In genomic region chr1:136051013-136051315, GRCm38 (mm10) we compare ENCODE assay signal across 8 mouse cellular contexts. TPM values are rescaled to one million over a fixed set of nuclear protein-coding genes. Genes with fewer than 3 reads are reported as not detected.
A peak's percentile ranks its signal among the peaks of the same experiment; 100 is the strongest.
DNase-seq lines count a peak whose midpoint lies in the region; ATAC-seq lines count a peak whose summit lies in the region.

No protein-coding gene starts in this region.

- peak overlapping the region; percentile 41 for H3K4me3 ChIP-seq in heart, embryonic 13.5 days
- H3K4me3 ChIP-seq in forebrain, embryonic 16.5 days (replicated peaks; ENCODE audit: low read length): peak overlapping the region; percentile 47
- H3K4me3 ChIP-seq in liver, embryonic 12.5 days: 0 out of 2 replicates have a peak overlapping the region, but pooled peaks have one; percentile 6

- no peak overlapping the region for H3K27ac ChIP-seq in heart, embryonic 13.5 days (replicated peaks)
- H3K27ac ChIP-seq in forebrain, embryonic 16.5 days (ENCODE audit: low read length): no peak overlapping the region
- no peak overlapping the region for H3K27ac ChIP-seq in liver, embryonic 12.5 days

- H3K27me3 ChIP-seq in heart, embryonic 13.5 days (replicated peaks): peaks cover 80% of the 10 kb centered on the region
- peaks cover 11% of the 10 kb centered on the region for H3K27me3 ChIP-seq in forebrain, embryonic 16.5 days (replicated peaks; ENCODE audit: control insufficient read depth, insufficient read depth, low read length)
- peaks cover 86% of the 10 kb centered on the region for H3K27me3 ChIP-seq in liver, embryonic 12.5 days (replicated peaks)

- peaks cover 34% of the 10 kb centered on the region for H3K4me1 ChIP-seq in heart, embryonic 13.5 days
- H3K4me1 ChIP-seq in forebrain, embryonic 16.5 days (replicated peaks; ENCODE audit: control insufficient read depth, insufficient read depth, low read length): peaks cover 19% of the 10 kb centered on the region
- peaks cover 13% of the 10 kb centered on the region for H3K4me1 ChIP-seq in liver, embryonic 12.5 days

- H3K9me3 ChIP-seq in heart, embryonic 13.5 days: no peaks in the 10 kb centered on the region
- H3K9me3 ChIP-seq in forebrain, embryonic 16.5 days (ENCODE audit: control insufficient read depth, low read length): no peaks in the 10 kb centered on the region
- no peaks in the 10 kb centered on the region for H3K9me3 ChIP-seq in liver, embryonic 12.5 days (replicated peaks)

- H3K36me3 ChIP-seq in heart, embryonic 13.5 days: no peaks in the 10 kb centered on the region
- H3K36me3 ChIP-seq in forebrain, embryonic 16.5 days (ENCODE audit: control insufficient read depth, insufficient read depth): no peaks in the 10 kb centered on the region
- H3K36me3 ChIP-seq in liver, embryonic 12.5 days: no peaks in the 10 kb centered on the region

- WGBS in heart, embryonic 13.5 days: 1% methylated on average over 36 of the region's 36 CpGs
- under 1% methylated on average over 36 of the region's 36 CpGs for WGBS in forebrain, embryonic 16.5 days
- WGBS in liver, embryonic 12.5 days (ENCODE audit: insufficient replicate concordance): 5% methylated on average over 36 of the region's 36 CpGs

- H3K9ac ChIP-seq in heart, embryonic 13.5 days: peak overlapping the region; percentile 1; the same call in 1 of the 2 replicates
- H3K9ac ChIP-seq in forebrain, embryonic 16.5 days (replicated peaks; ENCODE audit: low read depth, low read length): peak overlapping the region; percentile 62
- H3K9ac ChIP-seq in liver, embryonic 12.5 days: no peak overlapping the region

- DNase-seq in heart, adult 11 months: no peak
- DNase-seq in R1 (ENCODE audit: low read depth, low spot score): peak; percentile 59
- peak; percentile 42 for DNase-seq in neural tube, embryonic 10.5 days (ENCODE audit: extremely low spot score, low spot score)
- DNase-seq in left cerebral cortex, adult 11 months (ENCODE audit: low spot score): no peak

- no peak for ATAC-seq in heart, embryonic 13.5 days (ENCODE audit: extremely low read depth, insufficient number of reproducible peaks, low FRiP score, low TSS enrichment)
- peak; percentile 55 for ATAC-seq in forebrain, embryonic 16.5 days
- no peak for ATAC-seq in liver, embryonic 12.5 days
- no peak for ATAC-seq in erythroid progenitor cell, adult 5-6 weeks (replicated peaks; ENCODE audit: low FRiP score, poor library complexity, severe bottlenecking)

- peak overlapping the region; percentile 61 for H3K4me2 ChIP-seq in heart, embryonic 13.5 days
- H3K4me2 ChIP-seq in forebrain, embryonic 16.5 days (ENCODE audit: low read length): peak overlapping the region; percentile 73
- peak overlapping the region; percentile 41 for H3K4me2 ChIP-seq in liver, embryonic 12.5 days

RNA-seq across cellular contexts. Expression of gene Ascl5, which starts 0.4 kb away (rescaled TPM):
- not detected in 2 replicates for polyA plus RNA-seq in heart, embryonic 13.5 days (2015; fragmentation: Nextera tagmentation; extraction: Ambion mirVana)
- polyA plus RNA-seq in forebrain, embryonic 16.5 days (2015; fragmentation: Nextera tagmentation; extraction: Ambion mirVana): not detected in 2 replicates
- polyA plus RNA-seq in liver, embryonic 12.5 days (2016; fragmentation: Nextera tagmentation; extraction: Ambion mirVana): not detected in 2 replicates
- total RNA-seq in erythroid progenitor cell, adult 5-6 weeks (2015; ENCODE audit: low replicate concordance): not detected in 2 replicates
- total RNA-seq in erythroid progenitor cell, adult 5-6 weeks (2017; ENCODE audit: low replicate concordance): not detected in 2 replicates

RNA-seq across cellular contexts. Expression of gene Cacna1s, which starts 1.6 kb away (rescaled TPM):
- polyA plus RNA-seq in heart, embryonic 13.5 days (2015; fragmentation: Nextera tagmentation; extraction: Ambion mirVana): 0.19 and 0.45 TPM in 2 replicates
- polyA plus RNA-seq in forebrain, embryonic 16.5 days (2015; fragmentation: Nextera tagmentation; extraction: Ambion mirVana): 0.32 and 0.54 TPM in 2 replicates
- polyA plus RNA-seq in liver, embryonic 12.5 days (2016; fragmentation: Nextera tagmentation; extraction: Ambion mirVana): 0.08 and 0.20 TPM in 2 replicates
- not detected in 2 replicates for total RNA-seq in erythroid progenitor cell, adult 5-6 weeks (2015; ENCODE audit: low replicate concordance)
- not detected in 2 replicates for total RNA-seq in erythroid progenitor cell, adult 5-6 weeks (2017; ENCODE audit: low replicate concordance)

RNA-seq across cellular contexts. Expression of gene Tmem9, which starts 43.0 kb away (rescaled TPM):
- 123 and 138 TPM in 2 replicates for polyA plus RNA-seq in heart, embryonic 13.5 days (2015; fragmentation: Nextera tagmentation; extraction: Ambion mirVana)
- 141 and 146 TPM in 2 replicates for polyA plus RNA-seq in forebrain, embryonic 16.5 days (2015; fragmentation: Nextera tagmentation; extraction: Ambion mirVana)
- 95.0 and 103 TPM in 2 replicates for polyA plus RNA-seq in liver, embryonic 12.5 days (2016; fragmentation: Nextera tagmentation; extraction: Ambion mirVana)
- 29.8 and 64.5 TPM in 2 replicates for total RNA-seq in erythroid progenitor cell, adult 5-6 weeks (2015; ENCODE audit: low replicate concordance)
- total RNA-seq in erythroid progenitor cell, adult 5-6 weeks (2017; ENCODE audit: low replicate concordance): 31.8 and 54.4 TPM in 2 replicates

RNA-seq across cellular contexts. Expression of gene Igfn1, which starts 44.8 kb away (rescaled TPM):
- not detected in 2 replicates for polyA plus RNA-seq in heart, embryonic 13.5 days (2015; fragmentation: Nextera tagmentation; extraction: Ambion mirVana)
- polyA plus RNA-seq in forebrain, embryonic 16.5 days (2015; fragmentation: Nextera tagmentation; extraction: Ambion mirVana): not detected in 2 replicates
- not detected in 2 replicates for polyA plus RNA-seq in liver, embryonic 12.5 days (2016; fragmentation: Nextera tagmentation; extraction: Ambion mirVana)
- total RNA-seq in erythroid progenitor cell, adult 5-6 weeks (2015; ENCODE audit: low replicate concordance): not detected in 2 replicates
- not detected in 2 replicates for total RNA-seq in erythroid progenitor cell, adult 5-6 weeks (2017; ENCODE audit: low replicate concordance)

Comparison
In these comparisons a context has a peak if more than half of its experiments do, and no peak if none do; other contexts are left out.
1. DNase-seq: peak in R1 (single experiment) and neural tube, embryonic 10.5 days (single experiment); none in heart, adult 11 months (single experiment) and left cerebral cortex, adult 11 months (single experiment).
2. Peak in every context shown above with its lines, with median percentiles within 50 percentile points of each other: H3K4me2 ChIP-seq and H3K4me3 ChIP-seq.